Mouse (Mus musculus): ENCODE measurements around the gene Zfp109. TPM values are rescaled to one million over a fixed set of nuclear protein-coding genes. Genes with fewer than 3 reads are reported as not detected.
"Not testable (repeated sequence)": the region's sequence is repeated elsewhere in the genome, so short reads cannot be mapped to it uniquely, and the experiment has no call there.

Zfp109 gene
- 1 to 10 TPM; 2.4 TPM for total RNA-seq (2021)
- long read RNA-seq, experiment 1, partial matches to known transcripts, result 0 of 3 reads
- long read RNA-seq, experiment 1, other reads (novel, unspliced or antisense), result 3 of 3 reads
- long read RNA-seq, experiment 2, result 0 reads

GRCm38 (mm10) chr7:24237040-24237791 lies at the start of gene Zfp109:
Gene Zfp109 (minus strand): TSS chr7:24237560.
- H3K4me3 ChIP-seq, result peak within 1 kb of the TSS; percentile 94
- peak; percentile 1; the same call in 1 of the 2 replicates for TF ChIP-seq CTCF (IDR thresholded peaks at IDR 0.05)
- intact Hi-C loops (cut with DNase I), result no loop called here
- peak; percentile 66 for DNase-seq
- peak within 1 kb of the TSS; percentile 74 for H3K27ac ChIP-seq

- no peak for TF ChIP-seq CTCF (IDR thresholded peaks at IDR 0.05)
- intact Hi-C loops (cut with DNase I), result no loop called here
- Histone ChIP-seq H3K4me3 (no peak overlapping the region), H3K27ac (no peak overlapping the region)
- DNase-seq, result no peak
Observed at GRCm38 (mm10) chr7:24286916-24287315, 49.6 kb upstream of the Zfp109 start.

DNA sequence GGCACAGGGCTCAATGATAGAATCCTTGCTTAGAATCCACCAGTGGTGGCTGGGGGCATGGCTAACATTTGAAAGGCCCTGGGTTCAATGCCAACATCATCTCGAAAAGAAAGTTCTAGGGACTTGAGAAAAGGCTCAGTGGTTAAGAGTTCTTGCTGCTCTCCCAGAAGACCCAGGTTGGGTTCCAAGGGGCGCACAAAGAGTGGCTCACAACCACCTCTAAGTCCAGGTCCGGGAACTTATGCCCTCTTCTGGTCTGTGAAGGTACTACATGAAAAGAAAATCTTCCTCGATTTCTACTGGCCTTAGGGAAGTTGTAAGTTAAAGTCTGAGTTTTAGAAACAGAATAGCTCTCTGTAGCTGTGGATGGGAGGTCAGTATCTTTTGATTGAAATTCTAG lies 48.7 kb upstream of the Zfp109 start:
- no peak for DNase-seq
- Histone ChIP-seq H3K27ac (no peak overlapping the region), H3K4me3 (no peak overlapping the region)
- TF ChIP-seq CTCF (IDR thresholded peaks at IDR 0.05), result peak; percentile 17; the same call in 1 of the 2 replicates
- intact Hi-C loops (cut with DNase I), result no loop called here

DNA sequence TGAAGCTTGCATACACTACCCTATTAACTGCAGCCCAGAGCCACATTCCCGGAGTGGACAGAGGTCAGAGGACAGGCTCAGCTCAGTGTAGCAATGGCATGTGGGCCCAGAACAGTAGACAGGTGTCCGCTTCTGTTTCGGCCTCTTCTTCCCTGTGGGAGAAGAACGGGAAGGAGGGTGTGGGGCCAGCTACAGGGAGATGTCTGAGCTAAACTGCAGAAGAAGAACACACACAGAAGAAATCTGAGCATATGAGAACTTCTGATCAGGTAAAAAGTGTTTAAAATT lies 43.4 kb upstream of the Zfp109 start:
- intact Hi-C loops (cut with DNase I), result no loop called here
- no peak for DNase-seq

DNA sequence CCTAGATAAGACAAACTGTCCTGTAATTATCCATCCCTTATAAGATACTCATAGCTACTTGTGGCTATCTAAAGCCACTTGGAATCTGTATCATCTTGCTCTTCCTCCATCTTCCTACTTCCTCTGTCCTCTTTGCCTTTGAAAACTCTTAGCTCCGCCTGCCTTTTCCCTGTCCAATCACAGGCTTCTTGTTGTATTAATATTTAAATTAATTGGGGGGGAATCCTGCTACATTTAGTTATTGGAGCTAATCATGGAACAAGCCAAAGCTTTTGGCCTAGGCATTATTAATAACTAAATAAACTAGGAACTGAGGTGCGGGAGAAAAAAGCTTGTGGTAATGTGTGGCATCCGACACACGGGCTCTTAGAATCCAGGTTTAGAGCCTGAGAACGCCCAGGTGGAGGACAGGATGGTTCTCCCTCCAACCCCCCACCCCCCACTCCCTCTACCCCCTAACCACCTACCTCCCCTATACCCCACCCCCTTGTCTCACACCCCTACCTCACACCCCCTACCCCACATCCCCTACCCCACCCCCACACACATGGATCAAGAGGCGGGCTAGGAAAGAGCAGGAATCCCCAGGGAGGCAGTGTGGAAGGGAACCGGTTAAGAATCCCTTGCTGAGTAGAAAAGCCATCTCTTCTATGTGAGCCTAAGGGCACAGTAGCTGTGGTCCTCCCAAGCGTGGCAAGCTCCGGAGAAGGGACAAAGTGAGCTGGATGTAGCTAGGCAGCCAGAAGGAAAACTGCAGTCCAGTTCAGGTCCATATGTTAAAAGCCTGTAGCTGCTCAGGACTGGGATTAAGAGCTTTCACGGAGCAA lies 42.9 kb upstream of the Zfp109 start:
- TF ChIP-seq CTCF (IDR thresholded peaks at IDR 0.05), result no peak
- Histone ChIP-seq H3K27ac (no peak overlapping the region), H3K4me3 (no peak overlapping the region)
- no peak for DNase-seq
- intact Hi-C loops (cut with DNase I), result no loop called here

More for the DNA sequence above, 43.4 kb upstream of the Zfp109 start:
- no peak overlapping the region for H3K27ac ChIP-seq
- no peak overlapping the region for H3K4me3 ChIP-seq
- no peak for TF ChIP-seq CTCF (IDR thresholded peaks at IDR 0.05)

GRCm38 (mm10) chr7:24278771-24279170 lies 41.4 kb upstream of the Zfp109 start:
- DNase-seq; H3K4me3 ChIP-seq; H3K27ac ChIP-seq; intact Hi-C loops (cut with DNase I): not testable (repeated sequence)

DNA sequence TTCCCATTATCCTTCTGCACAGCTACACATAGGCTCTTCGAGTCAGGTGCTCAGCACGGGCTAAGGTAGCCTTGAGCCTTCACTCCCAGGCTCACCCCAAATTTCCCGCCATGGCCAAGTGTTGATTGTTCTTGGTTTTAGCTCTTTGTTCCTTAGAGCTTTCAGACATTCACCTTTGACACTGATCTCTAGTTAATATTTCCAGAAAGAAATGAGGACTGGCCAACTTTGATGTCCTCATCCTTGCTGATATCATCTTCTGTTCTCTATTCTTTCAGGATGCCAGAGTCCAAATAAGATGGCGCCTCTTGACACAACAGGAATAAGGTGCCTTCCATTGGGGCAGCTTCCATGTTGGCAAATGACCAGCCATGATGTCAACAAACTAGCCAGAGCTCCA lies 37.1 kb upstream of the Zfp109 start:
- no peak for DNase-seq
- intact Hi-C loops (cut with DNase I), result no loop called here
- H3K4me3 ChIP-seq, result no peak overlapping the region
- H3K27ac ChIP-seq, result no peak overlapping the region
- TF ChIP-seq CTCF (IDR thresholded peaks at IDR 0.05), result no peak

GRCm38 (mm10) chr7:24271191-24271590 lies 33.8 kb upstream of the Zfp109 start:
- no peak overlapping the region for H3K27ac ChIP-seq
- H3K4me3 ChIP-seq, result no peak overlapping the region
- intact Hi-C loops (cut with DNase I), result no loop called here
- no peak for DNase-seq
- TF ChIP-seq CTCF (IDR thresholded peaks at IDR 0.05), result no peak

- intact Hi-C loops (cut with DNase I), result no loop called here
- TF ChIP-seq CTCF (IDR thresholded peaks at IDR 0.05), result no peak
- DNase-seq, result peak; percentile 76
- Histone ChIP-seq H3K27ac (peak within 1 kb of the TSS; percentile 87), H3K4me3 (peak within 1 kb of the TSS; percentile 81)
Observed at GRCm38 (mm10) chr7:24270288-24270672, 32.9 kb upstream of the Zfp109 start, which contains the start of gene Zfp93. Gene Zfp93 (plus strand): TSS chr7:24270420.

GRCm38 (mm10) chr7:24269667-24270287 lies 32.4 kb upstream of the Zfp109 start:
- no peak for DNase-seq
- H3K4me3 ChIP-seq, result peak overlapping the region; percentile 81
- peak overlapping the region; percentile 87 for H3K27ac ChIP-seq
- intact Hi-C loops (cut with DNase I), result loop anchor here (2.0 to 5.0 kb wide), 3 partner anchors 15 to 157 kb away; partner anchors contain the start of genes Zfp108, Zfp112 and Zfp235
- no peak for TF ChIP-seq CTCF (IDR thresholded peaks at IDR 0.05)

DNA sequence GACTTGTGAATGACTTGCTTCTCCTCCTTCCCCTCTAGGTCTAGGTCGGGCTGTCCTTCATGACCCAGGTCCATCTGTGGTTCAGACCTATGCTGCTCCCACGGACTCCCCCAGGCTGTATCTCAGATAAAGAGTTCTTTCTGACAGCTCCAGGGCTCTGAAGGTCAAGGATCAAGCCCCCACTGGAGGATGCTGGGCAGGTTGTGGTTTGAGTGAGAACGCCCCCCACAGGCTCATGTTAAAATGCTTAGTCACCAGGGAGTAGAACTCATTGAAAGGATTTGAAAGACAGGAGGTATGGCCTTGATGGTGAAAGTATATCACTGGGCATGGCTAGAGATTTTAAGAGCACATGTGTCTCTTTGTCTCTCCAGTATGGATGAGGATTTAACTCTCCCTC lies 31.9 kb upstream of the Zfp109 start:
- DNase-seq, result no peak
- H3K27ac ChIP-seq, result no peak overlapping the region
- H3K4me3 ChIP-seq, result peak overlapping the region; percentile 81; the same call in 1 of the 2 replicates
- intact Hi-C loops (cut with DNase I), result loop anchor here (2.0 to 5.0 kb wide), 3 partner anchors 14 to 157 kb away; partner anchors contain the start of genes Zfp108, Zfp112 and Zfp235
- no peak for TF ChIP-seq CTCF (IDR thresholded peaks at IDR 0.05)

All from gastrocnemius, adult 2 months (tissue).